Mouse (Mus musculus): ENCODE measurements around the gene Col16a1.

Gene Col16a1

DNA sequence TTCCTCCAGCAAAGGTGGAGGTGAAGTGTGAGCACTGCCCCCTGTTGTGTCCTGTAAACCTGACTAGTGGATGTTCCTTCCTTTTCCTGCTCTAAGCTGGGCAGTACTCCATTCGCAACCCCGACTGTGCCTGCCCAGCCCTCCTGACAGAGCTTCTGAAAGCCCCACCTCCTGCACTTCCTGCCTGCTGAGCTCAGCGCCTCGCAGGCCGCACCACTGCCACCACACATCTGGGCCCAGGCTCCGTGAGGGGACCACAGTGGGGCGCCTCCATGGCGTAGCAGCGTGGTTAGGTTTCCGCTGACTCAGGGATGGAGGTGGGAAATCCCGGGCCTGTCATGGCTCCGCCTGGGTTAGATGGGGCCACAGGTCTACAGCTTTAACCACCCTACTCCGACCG, 2.0 kb upstream of the Col16a1 start:
- DNase-seq (ENCODE audit: low spot score), result no peak

DNA sequence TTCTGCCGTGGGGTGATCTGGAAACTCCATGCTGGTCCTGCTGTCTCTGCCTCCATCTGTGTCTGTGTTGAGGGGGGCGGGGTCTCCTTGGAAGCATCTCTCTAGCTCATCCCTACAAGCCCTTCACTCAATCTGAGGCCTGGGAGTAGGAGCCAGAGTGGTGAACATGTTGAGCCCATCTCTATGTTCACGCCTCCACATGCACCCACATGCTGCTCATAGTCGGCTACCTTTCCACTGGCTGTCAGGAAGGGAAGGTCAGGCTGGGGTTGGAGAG, 501 bp downstream of the Col16a1 start:
- no peak for DNase-seq (ENCODE audit: low spot score)

DNA sequence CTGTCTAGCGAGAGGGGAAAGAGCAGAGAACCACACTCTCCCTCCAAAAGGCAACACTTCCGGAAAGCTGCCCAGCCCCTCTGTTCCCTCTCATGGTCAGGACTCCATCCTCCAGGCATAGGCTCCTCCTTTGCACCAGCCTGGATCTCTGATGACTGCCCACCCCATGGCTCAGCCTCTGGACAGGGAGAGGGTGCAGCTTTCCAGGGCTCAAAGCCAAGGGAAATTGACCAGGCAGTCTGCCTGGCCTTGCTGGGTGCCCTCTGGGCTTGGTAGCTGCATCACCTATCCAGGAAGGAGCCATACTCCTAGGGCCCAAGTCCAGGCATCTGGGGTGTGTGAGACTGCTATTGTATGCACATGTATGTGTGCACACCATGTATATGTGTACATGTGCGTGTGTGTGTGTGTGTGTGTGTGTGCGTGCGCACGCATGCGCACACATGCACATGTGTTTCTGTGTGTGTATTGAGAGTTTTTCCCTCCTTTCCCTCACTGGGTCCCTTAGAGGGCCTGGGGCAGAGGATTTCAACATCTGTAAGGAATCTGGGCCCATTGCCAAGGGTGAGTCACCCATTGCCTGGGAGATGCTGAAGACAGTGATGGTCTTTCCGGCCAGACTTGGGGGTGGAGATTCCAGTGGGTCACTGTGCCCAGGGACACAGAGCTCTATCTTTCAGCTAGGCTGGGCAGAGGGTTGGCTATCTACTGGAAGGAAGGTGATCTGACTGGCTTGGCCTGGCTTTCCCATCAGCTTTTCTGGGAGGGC, 2.6 kb downstream of the Col16a1 start:
- peak; percentile 91 for DNase-seq (ENCODE audit: low spot score)

DNA sequence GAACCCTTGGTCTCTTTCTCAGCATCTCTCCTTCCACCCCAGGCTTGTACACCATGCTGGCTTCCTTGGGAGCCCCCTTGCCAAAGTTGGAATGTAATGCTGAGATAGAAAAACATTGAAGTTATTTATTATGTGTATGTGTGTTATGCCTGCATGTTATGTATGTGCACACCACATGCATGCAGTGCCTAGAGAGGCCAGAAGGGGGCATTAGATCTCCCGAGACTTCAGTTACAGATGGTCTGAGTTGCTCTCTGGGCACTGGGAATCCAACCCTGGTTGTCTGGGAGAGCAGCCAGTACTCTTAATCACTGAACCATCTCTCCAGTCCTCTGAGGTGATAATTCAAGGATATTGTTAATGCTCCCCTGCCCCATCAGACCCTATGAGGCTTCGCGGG, 4.6 kb downstream of the Col16a1 start:
- no peak for DNase-seq (ENCODE audit: low spot score)

DNA sequence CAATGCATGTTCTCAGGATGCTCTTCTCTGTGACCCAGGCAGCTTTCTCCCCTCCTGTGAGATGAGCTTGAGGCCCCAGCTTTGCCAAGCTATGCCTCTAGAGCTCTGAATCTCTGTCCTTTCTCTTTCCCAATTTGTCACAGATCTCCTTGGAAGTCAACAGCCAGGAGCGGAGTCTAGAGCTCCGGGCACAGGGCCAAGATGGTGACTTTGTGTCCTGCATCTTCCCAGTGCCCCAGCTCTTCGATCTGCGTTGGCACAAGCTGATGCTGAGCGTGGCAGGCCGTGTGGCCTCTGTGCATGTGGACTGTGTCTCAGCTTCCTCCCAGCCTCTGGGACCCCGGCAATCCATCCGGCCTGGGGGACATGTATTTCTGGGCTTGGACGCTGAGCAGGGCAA, 5.5 kb downstream of the Col16a1 start:
- peak; percentile 56 for DNase-seq (ENCODE audit: low spot score)

DNA sequence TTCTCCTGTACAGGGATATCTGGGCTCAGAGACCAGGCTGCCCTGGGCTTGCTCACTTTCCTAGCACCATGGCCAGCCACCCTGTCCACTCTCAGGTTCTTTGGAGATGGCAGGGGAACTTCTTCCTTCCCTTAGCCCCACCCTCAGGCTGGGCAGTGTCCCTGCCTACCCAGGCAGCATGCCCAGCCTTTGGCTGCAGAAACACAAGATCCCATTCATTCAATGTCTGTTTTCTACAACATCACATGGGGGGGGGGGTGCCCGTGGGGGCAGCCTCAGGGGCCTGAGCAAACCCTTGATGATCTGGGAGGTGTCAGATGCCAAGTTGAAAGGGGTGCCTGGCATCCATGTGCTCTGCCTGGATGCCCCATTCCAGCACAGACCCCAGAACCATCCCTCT, 7.1 kb downstream of the Col16a1 start:
- no peak for DNase-seq (ENCODE audit: low spot score)

DNA sequence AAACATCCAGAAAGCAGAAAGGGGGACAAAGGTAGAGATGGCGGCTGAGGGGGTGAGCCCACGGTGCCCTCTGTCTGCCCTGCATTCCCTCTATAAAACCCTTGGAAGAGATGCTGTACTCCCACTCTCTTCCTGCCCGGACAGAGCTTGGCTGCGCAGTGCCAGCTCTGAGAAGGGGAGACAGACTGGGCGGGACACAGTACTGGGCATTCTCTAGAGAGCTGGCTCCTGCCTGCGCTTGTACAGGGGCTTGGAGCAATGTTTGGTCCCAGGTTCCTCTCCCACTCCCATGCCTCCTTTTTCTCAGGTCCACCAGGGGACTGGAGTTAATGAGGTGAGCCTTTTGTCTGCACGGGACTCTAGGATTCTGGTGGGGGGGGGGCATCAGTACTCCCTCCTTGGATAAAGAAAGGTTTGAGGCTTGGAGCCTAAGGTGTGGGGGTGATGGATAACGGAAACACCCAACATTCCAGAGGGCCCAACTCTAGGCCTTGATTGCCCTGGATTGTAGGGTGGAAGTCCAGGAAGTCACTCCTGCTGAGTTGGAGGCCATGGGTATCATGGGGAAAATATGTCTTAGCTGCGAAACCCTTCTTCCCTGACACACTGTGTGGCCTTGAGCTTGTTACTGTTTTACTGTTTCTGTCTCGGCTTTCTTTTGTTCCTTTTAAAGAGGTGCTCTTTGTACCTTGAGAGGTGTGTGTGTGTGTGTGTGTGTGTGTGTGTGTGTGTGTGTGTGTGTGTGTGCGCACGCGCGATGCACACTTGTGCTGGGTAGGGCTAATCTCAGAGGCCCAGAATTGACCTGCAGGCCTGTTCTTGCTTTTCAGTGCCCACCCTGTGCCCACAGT, 7.7 kb downstream of the Col16a1 start:
- DNase-seq (ENCODE audit: low spot score), result no peak

DNA sequence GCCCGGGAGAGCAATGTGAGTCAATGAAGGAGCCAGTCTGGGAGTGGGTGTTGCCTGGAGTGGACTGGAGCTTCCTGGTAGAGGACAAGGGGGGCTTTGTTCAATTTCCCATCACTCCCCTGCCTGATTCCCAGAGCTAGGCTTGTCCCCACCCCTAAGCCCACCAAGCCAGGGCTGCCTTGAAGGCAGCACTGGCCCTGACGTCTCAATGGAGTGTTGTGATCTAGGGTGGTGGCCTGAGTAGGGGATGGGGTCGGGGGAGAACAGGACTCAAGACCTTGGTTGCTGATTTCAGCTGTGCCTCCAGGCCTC, 8.3 kb downstream of the Col16a1 start:
- DNase-seq (ENCODE audit: low spot score), result no peak

DNA sequence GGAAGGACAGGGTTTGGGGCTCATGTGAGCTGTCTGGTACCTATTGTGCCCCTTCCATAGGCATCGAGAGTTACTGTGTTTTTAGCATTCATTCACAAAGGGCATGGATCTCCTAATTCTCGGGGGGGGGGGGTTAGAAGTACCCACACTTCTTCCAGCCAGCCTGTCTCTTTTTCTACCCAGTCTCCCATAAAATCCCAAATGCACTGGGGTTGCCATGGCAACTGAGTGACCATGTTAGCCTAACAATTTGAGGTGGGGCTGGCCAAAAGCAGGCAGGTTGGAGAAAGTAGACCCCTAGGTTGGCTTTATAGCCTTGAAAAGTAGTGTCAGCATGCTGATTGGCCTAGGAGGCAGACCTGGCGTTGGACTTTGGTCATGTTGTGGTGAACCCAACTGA, 8.8 kb downstream of the Col16a1 start:
- DNase-seq (ENCODE audit: low spot score), result no peak

DNA sequence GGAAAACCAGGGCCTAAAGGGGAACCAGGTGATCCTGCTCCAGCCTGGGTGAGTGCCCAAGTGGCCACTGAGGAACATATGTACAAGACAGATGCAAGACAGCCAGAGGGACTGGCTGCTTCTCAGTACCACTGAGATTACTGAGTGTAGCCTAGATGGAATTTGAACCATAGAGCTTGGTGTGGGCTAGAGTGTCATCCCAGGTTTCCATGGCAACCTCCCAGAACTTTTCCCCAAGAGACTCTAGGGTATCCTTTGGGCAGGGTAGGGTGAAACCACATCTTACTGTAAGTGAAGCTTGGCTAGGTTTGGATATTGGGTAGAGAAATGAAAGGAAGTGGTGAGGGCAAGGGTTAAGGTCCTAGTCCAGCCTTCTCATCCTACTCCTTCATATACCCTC, 13.3 kb downstream of the Col16a1 start:
- DNase-seq (ENCODE audit: low spot score), result no peak

DNA sequence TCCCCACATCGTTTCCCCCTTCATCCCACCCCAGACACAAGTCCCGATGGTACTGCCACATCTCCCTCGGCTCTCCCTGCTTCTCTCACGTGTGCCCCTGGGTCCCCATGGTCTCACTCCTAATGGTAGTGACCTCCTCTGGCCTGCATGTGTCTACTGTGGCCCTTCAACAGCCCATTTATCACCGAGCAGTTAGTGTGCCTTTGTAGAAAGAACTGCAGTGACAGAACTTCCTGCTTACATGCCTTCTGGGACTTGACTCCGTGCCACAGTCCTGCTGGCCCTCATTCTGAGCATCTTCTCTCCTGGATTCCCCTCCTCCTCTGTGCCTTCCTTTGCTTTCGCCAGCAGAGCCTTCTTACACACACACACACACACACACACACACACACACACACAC, 15.6 kb downstream of the Col16a1 start:
- DNase-seq (ENCODE audit: low spot score), result no peak

DNA sequence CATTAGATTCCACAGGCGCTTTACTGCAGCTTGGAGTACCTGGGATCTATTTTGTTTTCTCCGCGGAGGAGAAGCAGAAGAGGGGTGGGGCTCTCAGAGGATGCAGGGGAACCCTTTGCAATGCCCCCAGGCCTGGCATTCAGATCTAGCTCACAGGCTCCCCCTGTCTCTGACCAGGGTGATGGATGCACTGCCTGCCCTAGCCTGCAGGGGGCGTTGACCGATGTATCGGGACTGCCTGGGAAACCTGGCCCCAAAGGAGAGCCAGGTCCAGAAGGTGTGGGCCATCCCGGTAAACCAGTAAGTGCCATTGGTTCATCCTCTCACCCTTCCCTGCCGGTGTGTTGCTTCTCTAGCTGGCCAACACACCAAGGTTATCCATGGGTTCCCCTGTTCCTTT, 19.2 kb downstream of the Col16a1 start:
- DNase-seq (ENCODE audit: low spot score), result peak; percentile 37

DNA sequence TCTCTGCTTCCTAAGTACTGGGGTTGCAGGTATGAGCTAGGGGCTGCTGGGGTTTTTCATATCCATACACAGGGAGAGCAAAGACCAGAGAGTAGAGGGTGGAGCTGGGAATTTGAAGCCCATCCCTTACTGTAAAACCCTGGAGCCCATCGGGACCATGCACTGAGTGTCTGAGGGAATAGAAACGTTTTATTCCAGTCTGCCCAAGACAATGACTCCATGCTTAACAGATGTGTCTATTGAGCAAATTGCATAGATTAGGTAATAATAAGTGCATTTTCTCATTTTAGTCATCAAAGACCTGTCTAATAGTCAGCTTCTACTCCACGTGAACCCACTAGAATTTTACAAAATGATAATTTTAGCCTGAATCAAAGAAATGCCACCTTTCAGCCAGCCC, 22.9 kb downstream of the Col16a1 start:
- DNase-seq (ENCODE audit: low spot score), result no peak

DNA sequence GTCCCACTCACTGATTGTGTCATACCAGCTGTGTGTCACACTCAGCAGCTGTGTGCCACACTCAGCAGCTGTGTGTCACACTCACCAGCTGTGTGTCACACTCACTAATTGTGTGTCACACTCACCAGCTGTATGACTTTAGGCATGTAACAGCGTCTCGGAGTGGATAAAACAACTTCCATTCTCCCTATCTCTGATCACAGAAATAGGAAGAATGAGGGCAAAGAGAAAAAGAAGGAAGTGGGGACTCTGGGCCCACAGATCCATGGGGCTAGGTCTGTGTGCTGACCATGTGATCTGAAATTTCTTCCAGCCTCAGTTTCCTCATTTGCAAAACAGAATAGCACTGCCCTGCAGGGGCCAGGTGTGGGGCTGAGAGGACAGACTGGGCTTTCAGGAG, 24.1 kb downstream of the Col16a1 start:
- DNase-seq (ENCODE audit: low spot score), result no peak

DNA sequence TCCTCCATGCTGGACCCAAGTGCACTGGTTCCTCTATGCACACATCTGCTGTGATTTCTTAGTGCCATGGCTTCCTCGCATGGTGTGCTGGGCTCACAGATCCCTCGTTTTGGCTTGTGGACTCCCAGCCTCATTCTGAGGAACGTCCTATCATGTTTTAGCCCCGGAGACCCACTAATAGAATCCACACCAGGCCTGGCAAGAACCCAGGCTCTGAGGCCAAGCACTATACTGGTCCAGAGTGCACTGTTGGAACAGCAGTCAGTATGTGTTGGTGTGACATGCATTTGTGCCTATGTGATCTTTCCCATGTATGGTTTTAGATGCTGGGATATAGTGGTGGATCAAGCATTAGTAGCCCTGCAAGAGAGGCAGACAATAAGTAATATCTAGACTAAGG, 25.7 kb downstream of the Col16a1 start:
- no peak for DNase-seq (ENCODE audit: low spot score)

DNA sequence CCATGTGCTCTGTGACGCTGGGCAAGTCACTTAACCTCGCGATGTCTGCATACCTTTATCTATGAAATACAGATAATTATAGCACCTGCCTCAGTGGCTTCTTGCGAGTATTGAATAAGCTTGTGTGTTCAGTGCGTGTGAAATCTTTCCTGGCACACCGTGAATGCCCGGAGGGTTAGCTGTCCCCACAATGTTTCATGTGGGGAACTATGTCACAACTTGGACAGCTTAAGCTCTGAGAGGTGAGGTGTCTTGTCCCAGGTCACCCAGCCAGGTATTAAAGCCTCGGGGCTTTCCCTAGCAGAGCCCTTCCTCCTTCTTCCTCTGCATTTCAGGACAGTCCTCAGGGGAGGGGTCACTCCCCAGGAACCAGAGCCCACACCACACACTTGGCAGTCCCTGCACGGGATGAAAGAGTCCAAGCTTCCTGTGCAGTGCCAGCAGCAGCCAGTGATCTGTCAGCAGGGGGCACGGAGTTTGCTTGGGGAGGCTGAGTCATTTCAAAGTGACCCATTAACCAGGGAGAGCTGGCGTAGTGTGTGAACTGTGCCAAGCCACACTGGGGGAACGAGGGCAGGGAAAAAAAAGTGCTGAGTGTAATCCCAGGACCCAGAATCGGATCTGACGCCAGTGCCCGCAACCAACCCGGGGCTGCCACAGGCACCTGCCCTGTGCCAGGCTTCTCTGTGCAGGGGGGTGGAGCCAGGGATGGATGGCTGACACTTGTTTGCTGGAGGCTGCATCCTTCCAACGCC, 27.3 kb downstream of the Col16a1 start:
- peak; percentile 67 for DNase-seq (ENCODE audit: low spot score)

DNA sequence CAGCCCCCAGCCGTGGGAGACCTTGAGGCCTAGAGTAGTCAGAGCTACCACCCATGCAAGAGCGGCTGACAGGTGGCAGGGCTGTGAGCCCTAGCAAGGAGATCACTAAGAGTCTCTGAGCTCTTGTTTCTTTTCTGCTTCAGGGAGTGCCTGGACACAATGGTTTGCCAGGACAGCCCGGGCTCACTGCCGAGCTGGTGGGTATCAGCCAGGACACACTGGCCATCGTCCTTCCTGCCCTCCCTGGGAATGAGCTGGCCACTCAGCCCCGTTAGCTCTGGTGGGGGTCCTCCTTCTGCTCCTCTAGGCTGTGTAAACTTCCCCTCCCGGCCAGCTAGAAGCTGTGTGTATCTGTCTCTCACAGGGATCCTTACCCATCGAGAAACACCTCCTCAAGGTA, 29.2 kb downstream of the Col16a1 start:
- DNase-seq (ENCODE audit: low spot score), result no peak

DNA sequence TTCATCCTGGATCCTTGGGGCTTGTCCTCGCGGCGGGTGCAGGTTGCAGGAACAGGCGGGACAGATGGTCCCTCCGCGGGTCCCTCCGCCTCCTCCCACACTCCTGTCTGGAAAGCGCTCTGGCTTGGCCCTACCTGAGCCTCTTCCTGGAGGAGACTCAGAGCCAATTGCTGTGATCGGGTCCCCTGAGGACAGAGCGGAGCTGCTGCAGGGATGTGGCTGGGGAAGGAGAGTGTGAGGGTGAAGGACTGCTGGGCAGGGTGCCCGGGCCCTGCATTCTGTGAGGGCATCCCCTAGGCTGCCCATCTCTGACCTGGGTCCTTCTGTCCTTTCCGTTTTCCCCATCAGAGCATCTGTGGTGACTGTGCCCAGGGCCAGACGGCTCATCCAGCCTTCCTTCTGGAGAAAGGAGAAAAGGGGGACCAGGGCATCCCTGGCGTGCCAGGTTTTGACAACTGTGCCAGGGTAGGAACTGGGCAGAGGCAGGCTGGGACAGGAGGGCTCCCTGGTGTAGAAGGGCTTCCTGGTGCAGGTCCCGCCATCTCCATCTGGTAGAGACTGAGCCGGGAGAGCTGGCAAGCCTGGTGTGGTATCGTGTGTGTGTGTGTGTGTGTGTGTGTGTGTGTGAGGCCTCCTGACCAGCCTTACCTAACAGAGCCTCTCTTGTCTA, 31.3 kb downstream of the Col16a1 start:
- DNase-seq (ENCODE audit: low spot score), result peak; percentile 12

DNA sequence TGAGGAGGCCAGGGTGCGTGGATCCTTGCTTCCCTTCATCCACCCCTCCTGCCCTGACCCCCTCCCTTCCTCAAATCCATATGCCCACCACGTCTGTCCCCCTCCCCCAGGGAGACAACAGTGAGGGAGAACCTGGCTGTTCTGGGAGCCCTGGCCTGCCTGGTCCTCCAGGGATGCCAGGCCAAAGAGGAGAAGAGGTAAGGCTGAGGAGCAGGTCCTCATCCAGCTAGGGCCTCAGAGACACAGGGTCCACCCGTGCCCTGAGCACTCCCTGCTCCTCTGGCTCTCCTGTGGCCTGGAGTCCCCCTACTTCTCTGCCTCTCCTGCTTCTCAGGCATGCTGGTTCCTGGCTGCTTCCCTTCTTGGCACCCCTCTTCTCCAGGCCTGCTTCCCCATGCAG, 31.9 kb downstream of the Col16a1 start:
- DNase-seq (ENCODE audit: low spot score), result no peak

DNA sequence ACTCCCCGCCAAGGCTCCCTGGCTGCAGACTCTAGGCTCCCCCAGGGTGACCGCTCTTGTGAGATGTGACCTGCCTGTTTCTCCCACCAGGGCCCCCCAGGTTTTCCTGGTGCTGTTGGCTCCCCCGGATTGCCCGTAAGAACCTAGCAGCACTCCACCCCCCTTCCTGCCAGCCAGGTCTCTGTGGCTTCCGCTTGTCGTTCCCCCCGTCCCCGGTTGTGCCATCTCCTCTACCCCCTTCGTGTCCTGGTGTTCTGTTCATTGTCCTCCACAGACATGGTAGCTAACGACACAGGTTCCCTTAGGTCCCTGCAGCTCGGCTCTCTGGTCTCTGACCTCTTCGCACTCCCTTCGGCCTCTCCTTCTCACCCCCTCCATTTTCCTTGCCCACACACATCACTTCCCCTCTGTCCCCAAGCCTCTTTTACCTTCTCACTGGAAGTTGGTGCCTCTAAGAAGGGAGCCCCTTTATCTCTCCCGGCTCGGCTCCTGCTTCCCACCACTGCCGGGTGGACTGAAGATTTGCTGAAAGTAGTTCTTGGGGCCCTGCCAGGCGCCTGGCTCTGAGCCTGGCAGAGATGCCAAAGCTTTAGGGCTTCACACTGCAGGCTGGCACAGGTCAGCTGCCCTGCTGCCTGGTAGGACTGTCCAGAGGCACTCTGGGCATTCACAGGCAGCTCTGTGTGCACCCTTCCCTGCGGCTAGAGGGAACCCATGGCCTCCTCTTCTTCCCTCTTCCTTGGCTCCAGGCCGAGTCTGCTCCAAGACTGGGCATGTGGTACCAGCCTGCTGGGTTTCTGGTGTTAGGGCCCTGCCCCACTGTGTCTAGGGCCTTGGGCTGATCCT, 33.9 kb downstream of the Col16a1 start:
- peak; percentile 86 for DNase-seq (ENCODE audit: low spot score)

DNA sequence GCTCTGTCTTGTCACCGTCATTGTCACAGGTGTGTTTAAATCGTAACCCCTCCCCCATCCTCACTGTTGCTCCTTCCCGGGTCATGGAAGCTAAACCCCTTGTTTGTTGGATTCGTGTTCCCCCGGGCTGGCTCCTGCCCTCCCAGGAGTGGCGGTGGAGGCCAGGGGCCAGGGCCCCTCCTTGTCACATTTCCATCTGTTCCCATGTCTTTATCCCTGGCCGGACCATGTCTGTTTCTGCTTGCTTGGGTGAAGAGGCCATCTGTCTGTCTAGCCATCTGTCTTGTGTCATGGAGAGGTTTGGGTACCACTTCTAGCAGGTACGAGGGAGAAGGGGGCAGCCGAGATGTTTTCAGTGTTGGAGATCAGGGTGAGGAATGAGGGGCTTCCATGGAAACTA, 34.6 kb downstream of the Col16a1 start:
- DNase-seq (ENCODE audit: low spot score), result peak; percentile 35
